Mouse (Mus musculus) forebrain, embryonic 11.5 days (tissue): ENCODE data around the gene Fbn1. TPM values are rescaled to one million over a fixed set of nuclear protein-coding genes. Genes with fewer than 3 reads are reported as not detected.

Source experiments
- ATAC-seq: fragments of 200-750 bp; cut with Nextera tagmentation; replicated peaks from 2 replicates; pipeline ENCODE4 v1.8.0; 2017; ENCODE audit warnings: moderate TSS enrichment; ENCODE audit not compliant: low FRiP score
- DNase-seq: peaks from one replicate; pipeline ENCODE4 v3.0.0-alpha.2; 2017; ENCODE audit warnings: low spot score
- H3K27ac ChIP-seq: fragments of 300-500 bp; sonication (generic); 2 replicates; pipeline ENCODE4 v1.5.1; 2014; ENCODE audit warnings: low read depth, low read length
- H3K27me3 ChIP-seq: fragments of 300-500 bp; sonication (generic); 2 replicates; pipeline ENCODE4 v1.6.1; 2014; ENCODE audit warnings: mild to moderate bottlenecking, low read length, mixed read lengths; ENCODE audit not compliant: control insufficient read depth, insufficient read depth
- H3K36me3 ChIP-seq: fragments of 300-500 bp; sonication (generic); 2 replicates; pipeline ENCODE4 v1.6.1; 2014; ENCODE audit warnings: mild to moderate bottlenecking, low read length, moderate library complexity, mixed read lengths; ENCODE audit not compliant: control insufficient read depth, insufficient read depth
- H3K4me1 ChIP-seq: fragments of 300-500 bp; sonication (generic); replicated peaks from 2 replicates; pipeline ENCODE4 v1.6.1; 2014; ENCODE audit warnings: low read length, mixed read lengths; ENCODE audit not compliant: control insufficient read depth, insufficient read depth
- H3K4me2 ChIP-seq: fragments of 300-500 bp; sonication (generic); 2 replicates; pipeline ENCODE4 v1.6.1; 2014; ENCODE audit warnings: low read depth, mild to moderate bottlenecking, low read length, moderate library complexity, mixed read lengths; ENCODE audit not compliant: severe bottlenecking
- H3K4me3 ChIP-seq: fragments of 300-500 bp; sonication (generic); 2 replicates; pipeline ENCODE4 v1.5.1; 2014; ENCODE audit warnings: low read depth, low read length
- H3K9ac ChIP-seq: fragments of 300-500 bp; sonication (generic); 2 replicates; pipeline ENCODE4 v1.6.1; 2014; ENCODE audit warnings: low read length
- H3K9me3 ChIP-seq: fragments of 300-500 bp; sonication (generic); 2 replicates; pipeline ENCODE4 v1.6.1; 2016; ENCODE audit warnings: low read length, mixed read lengths; ENCODE audit not compliant: control insufficient read depth
- WGBS: fragments of 180-500 bp; shearing (Covaris S2); extraction: QIAGEN DNeasy Blood & Tissue Kit; methylation state at CpG from one replicate; pipeline ENCODE4 v1.1.7; 2014; 5-methylcytosine and 5-hydroxymethylcytosine counted together
- polyA plus RNA-seq: library from polyadenylated mRNA; unstranded; fragments of >200 nt; fragmentation: Nextera tagmentation; extraction: Ambion mirVana; gene quantifications from 2 replicates; pipeline ENCODE4 v1.2.1, GENCODE M21; 2014

The Fbn1 gene
- polyA plus RNA-seq, 1 experiment from 2014 or later = 8.8 TPM

- Histone ChIP-seq H3K9ac (no peak overlapping the region), H3K36me3 (no peaks in the 10 kb centered on the region), H3K9me3 (no peaks in the 10 kb centered on the region), H3K4me1 (no peaks in the 10 kb centered on the region), H3K27me3 (no peaks in the 10 kb centered on the region), H3K4me2 (no peak overlapping the region), H3K27ac (no peak overlapping the region), H3K4me3 (no peak overlapping the region)
- no peak for DNase-seq
- 80% methylated on average over 3 of the region's 3 CpGs for WGBS
- ATAC-seq = no peak
Observed at GRCm38 (mm10) chr2:125477367-125477766, 30.4 kb downstream of the Fbn1 start.

- WGBS = 88% methylated on average over 3 of the region's 3 CpGs
Observed at GRCm38 (mm10) chr2:125476231-125476630, 31.6 kb downstream of the Fbn1 start.

GRCm38 (mm10) chr2:125474690-125475089 is 33.1 kb downstream of the Fbn1 start:
- Histone ChIP-seq H3K9ac (no peak overlapping the region), H3K4me3 (no peak overlapping the region), H3K27ac (no peak overlapping the region), H3K4me2 (no peak overlapping the region), H3K27me3 (no peaks in the 10 kb centered on the region), H3K4me1 (no peaks in the 10 kb centered on the region), H3K36me3 (no peaks in the 10 kb centered on the region), H3K9me3 (no peaks in the 10 kb centered on the region)
- 85% methylated on average over 5 of the region's 5 CpGs for WGBS
- no peak for ATAC-seq
- no peak for DNase-seq

More at GRCm38 (mm10) chr2:125476231-125476630, 31.6 kb downstream of the Fbn1 start:
- Histone ChIP-seq H3K27me3 (no peaks in the 10 kb centered on the region), H3K9me3 (no peaks in the 10 kb centered on the region), H3K4me3 (no peak overlapping the region), H3K27ac (no peak overlapping the region), H3K9ac (no peak overlapping the region), H3K4me1 (no peaks in the 10 kb centered on the region), H3K36me3 (no peaks in the 10 kb centered on the region), H3K4me2 (no peak overlapping the region)
- DNase-seq = no peak
- no peak for ATAC-seq

DNA sequence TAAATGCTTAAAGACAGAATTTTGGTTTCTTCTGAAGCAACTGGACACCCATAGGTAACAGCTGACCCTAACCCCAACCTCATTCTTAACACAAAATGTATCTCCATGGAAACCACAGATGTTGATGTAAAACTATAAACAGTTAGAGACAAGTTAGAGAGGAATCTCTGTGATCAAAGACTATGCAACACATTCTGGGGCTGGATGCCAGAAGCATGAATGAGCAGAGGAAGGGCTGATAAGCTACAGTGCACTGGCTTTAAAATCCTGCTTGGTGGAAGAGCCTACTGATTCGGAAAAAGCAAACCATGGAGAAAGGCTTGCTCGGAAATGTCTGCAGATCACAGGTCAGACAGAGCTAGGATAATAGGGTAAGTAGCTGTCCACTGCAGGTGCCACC is 34.6 kb downstream of the Fbn1 start:
- 92% methylated on average over 2 of the region's 2 CpGs for WGBS
- no peak for ATAC-seq
- Histone ChIP-seq H3K9me3 (no peaks in the 10 kb centered on the region), H3K4me2 (no peak overlapping the region), H3K27ac (no peak overlapping the region), H3K4me1 (no peaks in the 10 kb centered on the region), H3K27me3 (no peaks in the 10 kb centered on the region), H3K36me3 (no peaks in the 10 kb centered on the region), H3K4me3 (no peak overlapping the region), H3K9ac (no peak overlapping the region)
- no peak for DNase-seq

GRCm38 (mm10) chr2:125471721-125472120 is 36.1 kb downstream of the Fbn1 start:
- no peaks in the 10 kb centered on the region for H3K9me3 ChIP-seq
- no peak overlapping the region for H3K27ac ChIP-seq
- ATAC-seq = no peak
- H3K9ac ChIP-seq = no peak overlapping the region
- DNase-seq = no peak
- H3K4me2 ChIP-seq = no peak overlapping the region
- WGBS = 90% methylated on average over 4 of the region's 4 CpGs
- H3K27me3 ChIP-seq = no peaks in the 10 kb centered on the region
- H3K4me3 ChIP-seq = no peak overlapping the region
- no peaks in the 10 kb centered on the region for H3K36me3 ChIP-seq
- H3K4me1 ChIP-seq = no peaks in the 10 kb centered on the region

GRCm38 (mm10) chr2:125470553-125471295 is 37.1 kb downstream of the Fbn1 start:
- Histone ChIP-seq H3K9ac (no peak overlapping the region), H3K9me3 (no peaks in the 10 kb centered on the region), H3K36me3 (no peaks in the 10 kb centered on the region), H3K4me2 (no peak overlapping the region), H3K27me3 (no peaks in the 10 kb centered on the region), H3K27ac (no peak overlapping the region), H3K4me1 (no peaks in the 10 kb centered on the region), H3K4me3 (no peak overlapping the region)
- 72% methylated on average over 8 of the region's 8 CpGs for WGBS
- ATAC-seq (no peak), DNase-seq (no peak)

GRCm38 (mm10) chr2:125464036-125464435 is 43.8 kb downstream of the Fbn1 start:
- DNase-seq (no peak), ATAC-seq (no peak)
- no peaks in the 10 kb centered on the region for H3K36me3 ChIP-seq
- 88% methylated on average over 6 of the region's 6 CpGs for WGBS
- H3K27ac ChIP-seq = no peak overlapping the region
- H3K4me3 ChIP-seq = no peak overlapping the region
- no peaks in the 10 kb centered on the region for H3K27me3 ChIP-seq
- no peak overlapping the region for H3K4me2 ChIP-seq
- H3K9me3 ChIP-seq = no peaks in the 10 kb centered on the region
- H3K9ac ChIP-seq = no peak overlapping the region
- no peaks in the 10 kb centered on the region for H3K4me1 ChIP-seq

GRCm38 (mm10) chr2:125459087-125459486 is 48.7 kb downstream of the Fbn1 start:
- Histone ChIP-seq H3K9ac (no peak overlapping the region), H3K9me3 (no peaks in the 10 kb centered on the region), H3K27ac (no peak overlapping the region), H3K4me2 (no peak overlapping the region), H3K36me3 (no peaks in the 10 kb centered on the region), H3K27me3 (no peaks in the 10 kb centered on the region), H3K4me3 (no peak overlapping the region), H3K4me1 (no peaks in the 10 kb centered on the region)
- 91% methylated on average over 3 of the region's 3 CpGs for WGBS
- DNase-seq (no peak), ATAC-seq (no peak)
